ENCODE assay signal across 11 mouse cellular contexts in the genomic region with DNA sequence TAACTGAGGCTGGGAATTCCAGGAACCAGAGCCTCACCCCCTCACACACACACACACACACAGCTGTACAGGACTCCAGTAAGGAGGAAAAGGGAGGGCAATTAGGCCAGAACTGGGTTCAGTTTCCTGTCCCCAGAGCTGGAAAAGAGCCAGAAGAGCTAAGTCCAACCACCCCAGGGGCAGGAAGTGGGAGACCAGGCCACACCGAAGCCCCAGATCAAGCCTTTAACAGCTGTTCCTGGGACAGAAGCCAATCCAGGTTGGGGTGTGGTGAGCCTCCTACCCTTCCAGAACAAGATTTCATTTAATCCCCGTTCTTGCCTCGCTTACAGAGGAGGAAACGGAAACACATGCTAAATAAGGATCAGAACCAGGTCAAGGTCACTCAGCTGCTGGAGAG. TPM values are rescaled to one million over a fixed set of nuclear protein-coding genes. Genes with fewer than 3 reads are reported as not detected.
DNase-seq lines count a peak whose midpoint lies in the region; ATAC-seq and TF ChIP-seq lines count a peak whose summit lies in the region.
"Had no signal": no experiment of that assay in that cellular context is flagged by ENCODE, and none has a peak within 500 bp of the region (broad histone marks: within the 10 kb centered on the region; RNA-seq: fewer than 3 reads in every experiment).

No protein-coding gene starts in this region.

- H3K9me3 ChIP-seq in hindbrain, embryonic 16.5 days (ENCODE audit: control insufficient read depth, low read length), result no peaks in the 10 kb centered on the region
- no peaks in the 10 kb centered on the region for H3K9me3 ChIP-seq in hindbrain, embryonic 14.5 days (ENCODE audit: control insufficient read depth, low read length)
- no peaks in the 10 kb centered on the region for H3K9me3 ChIP-seq in intestine, embryonic 14.5 days (ENCODE audit: control insufficient read depth, low read length)
- H3K9me3 ChIP-seq in limb, embryonic 14.5 days (ENCODE audit: control insufficient read depth, low read length), result no peaks in the 10 kb centered on the region
- H3K9me3 ChIP-seq in stomach, embryonic 16.5 days (replicated peaks; ENCODE audit: control insufficient read depth, low read length), result no peaks in the 10 kb centered on the region
- H3K9me3 ChIP-seq: hindbrain, embryonic 12.5 days had no signal

- no peak for DNase-seq in hindbrain, embryonic 14.5 days (ENCODE audit: low spot score)
- no peak for DNase-seq in intestine, embryonic 14.5 days (ENCODE audit: low spot score)
- peak; percentile 73 for DNase-seq in limb, embryonic 14.5 days (ENCODE audit: low spot score)
- no peak for DNase-seq in thymus, adult 18-20 months
- DNase-seq in layer of hippocampus, adult 18-20 months (ENCODE audit: low spot score in 2 of 2), result no peak
- DNase-seq in cerebellum, postnatal 36 days, result no peak
- DNase-seq: cerebellum, adult 11-12 months; thymus, postnatal 25 days had no signal

- H3K36me3 ChIP-seq in hindbrain, embryonic 16.5 days (ENCODE audit: control insufficient read depth, insufficient read depth, low read length), result no peaks in the 10 kb centered on the region
- H3K36me3 ChIP-seq in hindbrain, embryonic 14.5 days (replicated peaks; ENCODE audit: control insufficient read depth, insufficient read depth), result no peaks in the 10 kb centered on the region
- H3K36me3 ChIP-seq in intestine, embryonic 14.5 days (ENCODE audit: control insufficient read depth, insufficient read depth, low read length), result no peaks in the 10 kb centered on the region
- H3K36me3 ChIP-seq in limb, embryonic 14.5 days (ENCODE audit: control insufficient read depth, insufficient read depth, low read length), result no peaks in the 10 kb centered on the region
- no peaks in the 10 kb centered on the region for H3K36me3 ChIP-seq in stomach, embryonic 16.5 days (ENCODE audit: control insufficient read depth, insufficient read depth, low read length)
- H3K36me3 ChIP-seq: hindbrain, embryonic 12.5 days had no signal

- WGBS in hindbrain, embryonic 16.5 days, result 80% methylated on average over 4 of the region's 4 CpGs
- WGBS in hindbrain, embryonic 14.5 days, result 80% methylated on average over 4 of the region's 4 CpGs
- 39% methylated on average over 4 of the region's 4 CpGs for WGBS in intestine, embryonic 14.5 days
- WGBS in limb, embryonic 14.5 days, result 20% methylated on average over 4 of the region's 4 CpGs
- 26% methylated on average over 4 of the region's 4 CpGs for WGBS in stomach, embryonic 16.5 days

- H3K9ac ChIP-seq in hindbrain, embryonic 16.5 days (ENCODE audit: low read depth, low read length), result no peak overlapping the region
- no peak overlapping the region for H3K9ac ChIP-seq in hindbrain, embryonic 14.5 days
- no peak overlapping the region for H3K9ac ChIP-seq in intestine, embryonic 14.5 days (ENCODE audit: low read length)
- no peak overlapping the region for H3K9ac ChIP-seq in limb, embryonic 14.5 days (ENCODE audit: low read depth, low read length, severe bottlenecking)
- H3K9ac ChIP-seq in stomach, embryonic 16.5 days (ENCODE audit: low read length), result no peak overlapping the region
- H3K9ac ChIP-seq: hindbrain, embryonic 12.5 days had no signal

- 0 out of 2 replicates have a peak, but pooled peaks have one; percentile 37 for ATAC-seq in hindbrain, embryonic 16.5 days
- no peak for ATAC-seq in hindbrain, embryonic 14.5 days (ENCODE audit: low FRiP score)
- 0 out of 2 replicates have a peak, but pooled peaks have one; percentile 30 for ATAC-seq in intestine, embryonic 14.5 days (replicated peaks; ENCODE audit: low FRiP score, low TSS enrichment, low read depth)
- ATAC-seq in limb, embryonic 14.5 days (ENCODE audit: low FRiP score, low read depth), result peak; percentile 54
- ATAC-seq in stomach, embryonic 16.5 days (ENCODE audit: insufficient read depth, low FRiP score), result peak; percentile 85

- no peak overlapping the region for H3K27ac ChIP-seq in hindbrain, embryonic 16.5 days (ENCODE audit: low read depth, low read length)
- no peak overlapping the region for H3K27ac ChIP-seq in hindbrain, embryonic 14.5 days
- H3K27ac ChIP-seq in intestine, embryonic 14.5 days (ENCODE audit: low read depth), result no peak overlapping the region
- no peak overlapping the region; the same call in 1 of the 2 replicates for H3K27ac ChIP-seq in limb, embryonic 14.5 days (replicated peaks; ENCODE audit: low read depth, low read length)
- peak overlapping the region; percentile 31; the same call in 1 of the 2 replicates for H3K27ac ChIP-seq in stomach, embryonic 16.5 days (ENCODE audit: low read length)
- H3K27ac ChIP-seq: hindbrain, embryonic 12.5 days had no signal

- no peaks in the 10 kb centered on the region for H3K4me1 ChIP-seq in hindbrain, embryonic 16.5 days (ENCODE audit: control insufficient read depth, insufficient read depth, low read depth, low read length)
- no peaks in the 10 kb centered on the region for H3K4me1 ChIP-seq in hindbrain, embryonic 14.5 days (replicated peaks; ENCODE audit: control insufficient read depth, insufficient read depth, low read length)
- peaks cover 5% of the 10 kb centered on the region for H3K4me1 ChIP-seq in intestine, embryonic 14.5 days (replicated peaks; ENCODE audit: control insufficient read depth, insufficient read depth, low read length)
- H3K4me1 ChIP-seq in limb, embryonic 14.5 days (ENCODE audit: control insufficient read depth, insufficient read depth, low read length), result peaks cover 26% of the 10 kb centered on the region
- peaks cover 12% of the 10 kb centered on the region; the same call in 1 of the 2 replicates for H3K4me1 ChIP-seq in stomach, embryonic 16.5 days (ENCODE audit: control insufficient read depth, insufficient read depth, low read length)

- no peak overlapping the region for H3K4me3 ChIP-seq in hindbrain, embryonic 16.5 days (ENCODE audit: low read length)
- no peak overlapping the region for H3K4me3 ChIP-seq in hindbrain, embryonic 14.5 days (replicated peaks; ENCODE audit: low read length)
- no peak overlapping the region for H3K4me3 ChIP-seq in intestine, embryonic 14.5 days (ENCODE audit: low read depth, low read length)
- no peak overlapping the region for H3K4me3 ChIP-seq in limb, embryonic 14.5 days (replicated peaks; ENCODE audit: low read length)
- no peak overlapping the region for H3K4me3 ChIP-seq in stomach, embryonic 16.5 days (replicated peaks; ENCODE audit: low read length)
- H3K4me3 ChIP-seq: hindbrain, embryonic 12.5 days had no signal

- no peak for TF ChIP-seq POLR2A in limb, embryonic 14.5 days (IDR thresholded peaks at IDR 0.05; ENCODE audit: borderline replicate concordance, extremely low read depth, insufficient read depth, insufficient read length)

- no peaks in the 10 kb centered on the region for H3K27me3 ChIP-seq in hindbrain, embryonic 16.5 days (replicated peaks; ENCODE audit: control insufficient read depth, insufficient read depth, low read length)
- no peaks in the 10 kb centered on the region for H3K27me3 ChIP-seq in hindbrain, embryonic 14.5 days (ENCODE audit: control insufficient read depth, insufficient read depth, low read length)
- H3K27me3 ChIP-seq in intestine, embryonic 14.5 days (replicated peaks; ENCODE audit: control insufficient read depth, insufficient read depth, low read length), result no peaks in the 10 kb centered on the region
- no peaks in the 10 kb centered on the region for H3K27me3 ChIP-seq in limb, embryonic 14.5 days (ENCODE audit: control insufficient read depth, insufficient read depth, low read length)
- no peaks in the 10 kb centered on the region for H3K27me3 ChIP-seq in stomach, embryonic 16.5 days (ENCODE audit: control insufficient read depth, insufficient read depth, low read length)
- H3K27me3 ChIP-seq: hindbrain, embryonic 12.5 days had no signal

- H3K4me2 ChIP-seq in hindbrain, embryonic 16.5 days (ENCODE audit: low read length), result no peak overlapping the region
- no peak overlapping the region for H3K4me2 ChIP-seq in hindbrain, embryonic 14.5 days (replicated peaks)
- no peak overlapping the region for H3K4me2 ChIP-seq in intestine, embryonic 14.5 days (ENCODE audit: low read length)
- H3K4me2 ChIP-seq in limb, embryonic 14.5 days (replicated peaks; ENCODE audit: low read depth, low read length, severe bottlenecking), result no peak overlapping the region
- H3K4me2 ChIP-seq in stomach, embryonic 16.5 days (ENCODE audit: low read depth, low read length), result no peak overlapping the region
- H3K4me2 ChIP-seq: hindbrain, embryonic 12.5 days had no signal

RNA-seq across cellular contexts. Expression of gene Kdm7a, which starts 58.1 kb away (rescaled TPM):
- polyA plus RNA-seq in hindbrain, embryonic 16.5 days (2015; fragmentation: Nextera tagmentation; extraction: Ambion mirVana), result 3.3 and 4.5 TPM in 2 replicates
- 5.5 TPM in 2 replicates for polyA plus RNA-seq in hindbrain, embryonic 14.5 days (2014; fragmentation: Nextera tagmentation; extraction: Ambion mirVana)
- 5.7 and 6.2 TPM in 2 replicates for polyA plus RNA-seq in intestine, embryonic 14.5 days (2014; fragmentation: Nextera tagmentation; extraction: Ambion mirVana)
- 6.3 and 6.8 TPM in 2 replicates for polyA plus RNA-seq in limb, embryonic 14.5 days (2012; rRNA removed)
- polyA plus RNA-seq in limb, embryonic 14.5 days (2014; fragmentation: Nextera tagmentation; extraction: Ambion mirVana), result 6.4 and 7.5 TPM in 2 replicates
- polyA plus RNA-seq in stomach, embryonic 16.5 days (2015; fragmentation: Nextera tagmentation; extraction: Ambion mirVana), result 5.6 and 6.6 TPM in 2 replicates
- 10 to 100 TPM; 51.7 to 57.9 TPM for total RNA-seq in layer of hippocampus, adult 18-20 months (2021)
